Mouse (Mus musculus): ENCODE data around the gene Rsu1.
"Not testable (repeated sequence)": the region's sequence is repeated elsewhere in the genome, so short reads cannot be mapped to it uniquely, and the experiment has no call there.

Rsu1 gene

GRCm38 (mm10) chr2:13223451-13223850, 47.8 kb downstream of the Rsu1 start:
- no peak for DNase-seq

GRCm38 (mm10) chr2:13220141-13220540, 51.1 kb downstream of the Rsu1 start:
- DNase-seq, result no peak

GRCm38 (mm10) chr2:13218112-13218511, 53.1 kb downstream of the Rsu1 start:
- DNase-seq, result no peak

GRCm38 (mm10) chr2:13206825-13207224, 64.4 kb downstream of the Rsu1 start:
- DNase-seq, result no peak

GRCm38 (mm10) chr2:13206367-13206766, 64.8 kb downstream of the Rsu1 start:
- DNase-seq, result no peak

- no peak for DNase-seq
Measured at GRCm38 (mm10) chr2:13202805-13203475, 68.3 kb downstream of the Rsu1 start.

- DNase-seq, result no peak
Measured at GRCm38 (mm10) chr2:13199713-13200112, 71.5 kb downstream of the Rsu1 start.

GRCm38 (mm10) chr2:13199033-13199432, 72.2 kb downstream of the Rsu1 start:
- DNase-seq, result no peak

- DNase-seq, result no peak
Measured at GRCm38 (mm10) chr2:13195540-13195939, 75.7 kb downstream of the Rsu1 start.

GRCm38 (mm10) chr2:13192157-13192556, 79.1 kb downstream of the Rsu1 start:
- DNase-seq, result no peak

GRCm38 (mm10) chr2:13190767-13191166, 80.4 kb downstream of the Rsu1 start:
- no peak for DNase-seq

- no peak for DNase-seq
Measured at GRCm38 (mm10) chr2:13188831-13189495, 82.3 kb downstream of the Rsu1 start.

- no peak for DNase-seq
Measured at GRCm38 (mm10) chr2:13183124-13183523, 88.1 kb downstream of the Rsu1 start.

- not testable (repeated sequence) for DNase-seq
Measured at GRCm38 (mm10) chr2:13181899-13182298, 89.3 kb downstream of the Rsu1 start.

GRCm38 (mm10) chr2:13177698-13178395, 93.4 kb downstream of the Rsu1 start:
- DNase-seq, result peak; percentile 82 to 83

- DNase-seq, result no peak
Measured at GRCm38 (mm10) chr2:13176304-13176620, 95.0 kb downstream of the Rsu1 start.

GRCm38 (mm10) chr2:13175536-13176303, 95.5 kb downstream of the Rsu1 start:
- DNase-seq, result peak; percentile 37 to 47

GRCm38 (mm10) chr2:13174461-13174860, 96.8 kb downstream of the Rsu1 start:
- peak; percentile 65 to 70 for DNase-seq

GRCm38 (mm10) chr2:13170651-13171050, 100.6 kb downstream of the Rsu1 start:
- DNase-seq, result no peak

- no peak for DNase-seq
Measured at GRCm38 (mm10) chr2:13169962-13170361, 101.3 kb downstream of the Rsu1 start.

- no peak for DNase-seq
Measured at GRCm38 (mm10) chr2:13169158-13169890, 101.9 kb downstream of the Rsu1 start.

- DNase-seq, result peak; percentile 60 to 65
Measured at GRCm38 (mm10) chr2:13168743-13169142, 102.5 kb downstream of the Rsu1 start.

- no peak for DNase-seq
Measured at GRCm38 (mm10) chr2:13161717-13162116, 109.5 kb downstream of the Rsu1 start.

All from cerebellum, postnatal 10 days (tissue).